Mouse (Mus musculus): ENCODE data around the gene Olfr1176. TPM values are rescaled to one million over a fixed set of nuclear protein-coding genes. Genes with fewer than 3 reads are reported as not detected.

The Olfr1176 gene
- polyA plus RNA-seq (2017; shearing (Covaris generic)) = not detected

GRCm38 (mm10) chr2:88336421-88336820, at the start of gene Olfr1176:
Gene Olfr1176 (plus strand): TSS chr2:88336721.
- ATAC-seq = no peak

DNA sequence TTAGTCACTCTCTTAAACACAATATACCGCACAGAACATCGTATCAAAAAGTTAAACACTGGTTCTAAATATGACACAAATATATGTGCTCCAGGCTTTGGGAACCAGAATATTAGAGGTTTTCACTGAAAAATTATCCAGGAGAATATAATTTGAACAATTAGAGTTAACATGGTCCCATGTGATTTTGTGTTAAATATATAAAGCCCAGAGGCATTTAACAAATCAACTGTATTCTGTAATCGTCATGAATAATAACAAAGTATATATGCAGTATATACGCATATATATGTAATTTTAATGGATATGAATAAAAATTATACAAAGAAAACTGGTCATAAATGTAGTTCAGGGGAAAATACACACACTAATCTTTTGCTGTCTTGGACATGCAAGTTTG, 21.5 kb upstream of the Olfr1176 start, which contains the start of gene Olfr1174-ps:
Gene Olfr1174-ps (minus strand): TSS at position 101 of the 400 bp plus-strand sequence.
- ATAC-seq = no peak

DNA sequence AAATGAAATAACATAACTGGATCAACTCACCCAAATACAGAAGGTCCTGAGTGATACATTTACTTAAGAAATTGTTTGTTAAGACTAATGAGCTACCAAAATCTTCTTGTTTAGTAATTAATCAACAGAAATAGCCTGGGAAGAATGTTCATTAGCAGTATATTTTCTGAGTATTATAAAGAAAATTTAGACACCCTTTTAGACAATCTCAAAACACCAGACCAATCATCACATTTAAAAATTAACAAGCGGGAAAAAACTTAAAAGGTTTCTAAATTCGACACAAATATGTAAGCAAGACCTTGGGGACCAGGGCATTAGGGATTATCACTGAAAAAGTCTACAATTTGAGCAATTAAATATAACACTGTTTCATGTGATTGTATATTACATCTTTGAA, 9.4 kb upstream of the Olfr1176 start, which contains the start of gene Olfr1175-ps:
Gene Olfr1175-ps (minus strand): TSS at position 101 of the 400 bp plus-strand sequence.
- no peak for ATAC-seq

DNA sequence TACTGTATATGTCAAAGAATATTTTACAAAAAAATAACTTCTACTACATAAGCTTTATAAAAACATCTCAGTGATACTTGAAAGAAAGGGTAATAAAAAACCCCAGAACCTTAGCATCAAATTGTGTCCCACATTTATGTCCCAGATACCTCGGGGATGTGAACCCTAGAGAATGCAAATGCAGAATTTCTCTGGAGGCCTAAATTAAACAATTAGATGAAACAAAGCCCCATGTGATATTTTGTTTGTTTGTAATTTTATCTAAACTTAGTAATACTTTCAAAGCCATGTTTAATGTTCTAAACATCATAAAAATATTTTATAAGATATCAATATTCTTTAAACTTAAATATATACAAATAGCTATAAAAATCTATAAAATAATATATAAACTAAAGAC, 9.9 kb downstream of the Olfr1176 start, which contains the start of gene Olfr1177-ps:
Gene Olfr1177-ps (minus strand): TSS at position 101 of the 400 bp plus-strand sequence.
- ATAC-seq = no peak

DNA sequence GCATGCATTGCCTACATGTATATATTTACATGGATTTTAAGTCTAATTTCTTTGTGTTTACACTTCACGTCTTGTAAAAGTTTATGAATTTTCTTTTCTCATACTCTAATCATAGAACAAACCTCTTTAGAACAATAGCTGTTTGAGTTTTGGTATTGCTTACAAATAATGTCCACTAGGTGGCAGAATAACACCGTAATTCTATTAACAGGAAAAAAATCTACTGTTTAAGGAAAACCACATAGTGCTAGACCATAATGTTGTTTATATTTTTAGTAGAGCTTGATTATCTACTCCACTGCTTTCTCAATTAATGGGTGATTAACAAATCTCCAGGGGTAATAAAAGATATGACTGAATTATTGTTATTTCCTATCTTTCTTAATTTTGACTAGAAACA, 19.8 kb downstream of the Olfr1176 start:
- no peak for ATAC-seq

DNA sequence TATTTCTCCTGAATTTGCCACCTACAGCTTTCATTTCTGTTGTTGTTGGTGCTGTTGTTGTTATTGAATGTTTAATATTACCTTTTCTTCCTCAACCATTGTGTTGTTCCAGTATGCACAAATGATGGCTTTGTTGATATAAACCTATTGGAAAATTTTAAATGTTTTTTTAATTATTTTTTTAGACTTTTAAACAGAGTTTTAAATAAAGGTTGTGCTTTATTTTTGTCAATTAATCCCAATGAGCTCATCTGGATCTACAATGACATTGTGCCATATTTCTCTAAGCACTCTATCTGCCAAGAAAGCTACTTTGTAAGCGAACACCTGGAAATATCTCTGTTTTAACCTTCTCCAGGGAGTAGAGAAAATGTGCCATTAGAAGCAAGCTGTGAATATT, 50.2 kb downstream of the Olfr1176 start, which contains the start of gene Olfr1178:
Gene Olfr1178 (plus strand): TSS at position 301 of the 400 bp plus-strand sequence.
- no peak for ATAC-seq

Other genes starting within 250 kb of the Olfr1176 start
- not detected for gene Olfr1164, start 242.8 kb upstream of the Olfr1176 start, polyA plus RNA-seq (2017; shearing (Covaris generic))
- gene Olfr1166, start 208.4 kb upstream of the Olfr1176 start, polyA plus RNA-seq (2017; shearing (Covaris generic)) = not detected
- gene Olfr1167, start 181.5 kb upstream of the Olfr1176 start, polyA plus RNA-seq (2017; shearing (Covaris generic)) = under 1 TPM in 1 of 3 experiments, not detected in 2; 0.15 TPM
- under 1 TPM in 1 of 3 experiments, not detected in 2; 0.38 TPM for gene Olfr1168, start 154.8 kb upstream of the Olfr1176 start, polyA plus RNA-seq (2017; shearing (Covaris generic))
- not detected for gene Olfr1170, start 108.4 kb upstream of the Olfr1176 start, polyA plus RNA-seq (2017; shearing (Covaris generic))
- under 1 TPM in 1 of 3 experiments, not detected in 2; 0.16 TPM for gene Olfr1173, start 56.8 kb upstream of the Olfr1176 start, polyA plus RNA-seq (2017; shearing (Covaris generic))
- not detected for gene Olfr1174-ps, start 21.6 kb upstream of the Olfr1176 start, polyA plus RNA-seq (2017; shearing (Covaris generic))
- under 1 TPM; 0.09 to 0.10 (median 0.09) TPM for gene Olfr1175-ps, start 9.5 kb upstream of the Olfr1176 start, polyA plus RNA-seq (2017; shearing (Covaris generic))
- gene Olfr1177-ps, start 9.8 kb downstream of the Olfr1176 start, polyA plus RNA-seq (2017; shearing (Covaris generic)) = not detected
- gene Olfr1178, start 50.3 kb downstream of the Olfr1176 start, polyA plus RNA-seq (2017; shearing (Covaris generic)) = under 1 TPM in 1 of 3 experiments, not detected in 2; 0.05 TPM
- gene Olfr1179, start 69.7 kb downstream of the Olfr1176 start, polyA plus RNA-seq (2017; shearing (Covaris generic)) = not detected
- gene Olfr1180, start 82.4 kb downstream of the Olfr1176 start, polyA plus RNA-seq (2017; shearing (Covaris generic)) = not detected
- not detected for gene Olfr1181, start 89.5 kb downstream of the Olfr1176 start, polyA plus RNA-seq (2017; shearing (Covaris generic))
- gene Gm13757, start 112.4 kb downstream of the Olfr1176 start, polyA plus RNA-seq (2017; shearing (Covaris generic)) = not detected
- under 1 TPM in 1 of 3 experiments, not detected in 2; 0.13 TPM for gene Olfr1183, start 118.1 kb downstream of the Olfr1176 start, polyA plus RNA-seq (2017; shearing (Covaris generic))
- gene Olfr1184, start 146.9 kb downstream of the Olfr1176 start, polyA plus RNA-seq (2017; shearing (Covaris generic)) = not detected
- gene Olfr1185-ps1, start 156.6 kb downstream of the Olfr1176 start, polyA plus RNA-seq (2017; shearing (Covaris generic)) = not detected
- gene Olfr1186, start 181.8 kb downstream of the Olfr1176 start, polyA plus RNA-seq (2017; shearing (Covaris generic)) = not detected
- gene Olfr1188, start 220.2 kb downstream of the Olfr1176 start, polyA plus RNA-seq (2017; shearing (Covaris generic)) = not detected
- not detected for gene Olfr1189, start 249.7 kb downstream of the Olfr1176 start, polyA plus RNA-seq (2017; shearing (Covaris generic))

All from inflammation-experienced regulatory T-cells, adult 6 months (primary cell).